Mouse (Mus musculus): Measurements from ENCODE around the gene Pmis2. TPM values are rescaled to one million over a fixed set of nuclear protein-coding genes. Genes with fewer than 3 reads are reported as not detected.
A peak's percentile ranks its signal among the peaks of the same experiment; 100 is the strongest.

Pmis2 gene
- polyA plus RNA-seq, 1 experiment from 2014 or later = not detected

DNA sequence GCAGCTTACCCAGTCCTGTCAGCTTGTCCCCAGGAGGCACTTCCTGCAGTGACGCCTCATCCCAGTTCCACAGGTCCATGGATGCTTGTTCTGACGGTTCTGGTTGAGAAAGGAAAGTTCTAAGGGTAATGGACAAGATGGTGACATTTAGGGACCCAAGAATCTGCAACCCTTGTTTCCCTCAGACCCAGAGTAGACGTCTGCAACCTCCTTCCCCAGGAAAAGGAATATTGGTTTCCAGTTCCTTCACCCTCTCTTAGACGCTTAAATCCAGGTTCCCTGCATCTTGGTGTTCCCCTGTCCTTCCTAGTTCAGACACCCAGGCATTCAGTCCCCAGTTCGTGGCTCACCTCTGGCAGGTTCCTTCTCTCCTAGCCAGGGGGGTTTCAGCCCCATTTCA, 35.7 kb downstream of the Pmis2 start, which contains the start of gene Etv2:
Gene Etv2, minus strand, starts transcription at position 101 of the 400 bp plus-strand sequence.
- WGBS = 9% methylated on average over 5 of the region's 5 CpGs
- Histone ChIP-seq H3K4me2 (replicated peaks; ENCODE audit: low read depth, low read length) (peak within 1 kb of the TSS; percentile 40), H3K27me3 (ENCODE audit: insufficient read depth, low read length) (peaks cover 56% of the 10 kb centered on the region), H3K36me3 (ENCODE audit: insufficient read depth, low read length) (peaks cover 10% of the 10 kb centered on the region; the same call in 1 of the 2 replicates), H3K4me3 (ENCODE audit: low read length) (peak within 1 kb of the TSS; percentile 29), H3K9ac (replicated peaks; ENCODE audit: low read length) (no peak within 1 kb of the TSS), H3K9me3 (ENCODE audit: low read length) (no peaks in the 10 kb centered on the region), H3K27ac (ENCODE audit: low read length) (no peak within 1 kb of the TSS), H3K4me1 (ENCODE audit: insufficient read depth, low read length) (peaks cover 15% of the 10 kb centered on the region)
- ATAC-seq (ENCODE audit: low FRiP score, low TSS enrichment) = no peak

- H3K4me2 ChIP-seq (replicated peaks; ENCODE audit: low read depth, low read length) = peak overlapping the region; percentile 40
- H3K27ac ChIP-seq (ENCODE audit: low read length) = no peak overlapping the region
- peaks cover 15% of the 10 kb centered on the region for H3K4me1 ChIP-seq (ENCODE audit: insufficient read depth, low read length)
- peak; percentile 76 for ATAC-seq (ENCODE audit: low FRiP score, low TSS enrichment)
- no peaks in the 10 kb centered on the region for H3K36me3 ChIP-seq (ENCODE audit: insufficient read depth, low read length)
- H3K4me3 ChIP-seq (ENCODE audit: low read length) = peak overlapping the region; percentile 29
- no peak overlapping the region; the same call in 1 of the 2 replicates for H3K9ac ChIP-seq (replicated peaks; ENCODE audit: low read length)
- no peaks in the 10 kb centered on the region for H3K9me3 ChIP-seq (ENCODE audit: low read length)
- under 1% methylated on average over 20 of the region's 20 CpGs for WGBS
- peaks cover 62% of the 10 kb centered on the region for H3K27me3 ChIP-seq (ENCODE audit: insufficient read depth, low read length)
These were observed 36.8 kb downstream of the Pmis2 start for GRCm38 (mm10) chr7:30634621-30635020.

DNA sequence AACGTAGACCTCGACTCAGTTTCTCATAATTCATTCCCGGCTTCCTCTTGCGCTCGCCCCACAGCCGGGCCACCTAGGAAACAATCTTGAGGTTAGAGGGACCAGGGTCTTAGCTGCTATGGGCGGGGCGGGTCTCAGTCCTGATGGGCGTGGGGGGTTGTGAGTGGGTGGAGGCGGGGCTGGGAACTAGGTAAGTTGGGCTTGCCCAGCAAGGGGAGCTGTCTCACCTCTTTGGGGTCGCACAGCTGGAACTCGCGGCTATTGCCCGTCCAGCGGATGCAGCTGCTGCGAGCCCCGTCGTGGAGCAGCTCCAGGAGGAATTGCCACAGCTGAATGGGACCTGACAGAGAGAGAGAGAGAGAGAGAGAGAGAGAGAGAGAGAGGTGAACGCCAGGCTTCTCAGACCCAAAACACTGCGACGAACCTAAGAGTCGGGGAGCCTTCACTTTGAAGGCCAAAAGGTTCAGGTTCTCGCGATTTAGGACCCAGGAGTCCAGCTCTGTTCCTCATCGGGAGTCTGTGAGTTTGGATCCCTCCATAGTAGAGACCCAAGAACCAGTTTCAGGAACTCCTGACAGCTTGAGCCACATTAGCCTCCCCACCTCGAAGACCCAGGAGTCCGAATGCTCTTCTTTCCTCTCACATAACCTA, 37.5 kb downstream of the Pmis2 start:
- no peak for ATAC-seq (ENCODE audit: low FRiP score, low TSS enrichment)
- H3K36me3 ChIP-seq (ENCODE audit: insufficient read depth, low read length) = no peaks in the 10 kb centered on the region
- no peak overlapping the region for H3K9ac ChIP-seq (replicated peaks; ENCODE audit: low read length)
- peaks cover 62% of the 10 kb centered on the region for H3K27me3 ChIP-seq (ENCODE audit: insufficient read depth, low read length)
- 0 out of 2 replicates have a peak overlapping the region, but pooled peaks have one; percentile 40 for H3K4me2 ChIP-seq (replicated peaks; ENCODE audit: low read depth, low read length)
- H3K9me3 ChIP-seq (ENCODE audit: low read length) = no peaks in the 10 kb centered on the region
- WGBS = 3% methylated on average over 27 of the region's 27 CpGs
- H3K4me1 ChIP-seq (ENCODE audit: insufficient read depth, low read length) = peaks cover 8% of the 10 kb centered on the region
- H3K27ac ChIP-seq (ENCODE audit: low read length) = no peak overlapping the region
- peak overlapping the region; percentile 29; the same call in 1 of the 2 replicates for H3K4me3 ChIP-seq (ENCODE audit: low read length)

GRCm38 (mm10) chr7:30629013-30629412, 42.4 kb downstream of the Pmis2 start:
- Histone ChIP-seq H3K27ac (ENCODE audit: low read length) (no peak overlapping the region), H3K4me2 (replicated peaks; ENCODE audit: low read depth, low read length) (no peak overlapping the region), H3K36me3 (ENCODE audit: insufficient read depth, low read length) (0 out of 2 replicates have a peak, but pooled peaks cover 3% of the 10 kb centered on the region), H3K27me3 (ENCODE audit: insufficient read depth, low read length) (peaks cover 35% of the 10 kb centered on the region), H3K9me3 (ENCODE audit: low read length) (no peaks in the 10 kb centered on the region), H3K9ac (replicated peaks; ENCODE audit: low read length) (no peak overlapping the region), H3K4me1 (ENCODE audit: insufficient read depth, low read length) (peaks cover 7% of the 10 kb centered on the region), H3K4me3 (ENCODE audit: low read length) (no peak overlapping the region)
- no peak for ATAC-seq (ENCODE audit: low FRiP score, low TSS enrichment)

DNA sequence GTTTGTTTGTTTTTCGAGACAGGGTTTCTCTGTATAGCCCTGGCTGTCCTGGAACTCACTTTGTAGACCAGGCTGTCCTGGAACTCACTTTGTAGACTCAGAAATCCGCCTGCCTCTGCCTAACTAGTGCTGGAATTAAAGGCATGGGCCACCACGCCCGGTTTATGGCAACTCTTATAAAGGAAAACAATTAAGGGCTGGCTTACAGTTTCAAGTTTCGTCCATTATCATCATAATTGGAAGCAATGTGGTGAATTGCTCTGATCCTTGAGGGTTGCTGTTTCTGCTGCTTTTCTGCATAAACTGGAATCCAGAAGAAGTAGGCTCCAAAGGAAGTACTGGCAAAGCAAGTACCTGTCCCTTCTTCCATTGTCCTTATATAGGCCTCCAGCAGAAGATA, 44.8 kb downstream of the Pmis2 start:
- peaks cover 7% of the 10 kb centered on the region for H3K4me1 ChIP-seq (ENCODE audit: insufficient read depth, low read length)
- peak overlapping the region; percentile 62; the same call in 1 of the 2 replicates for H3K4me2 ChIP-seq (replicated peaks; ENCODE audit: low read depth, low read length)
- peaks cover 14% of the 10 kb centered on the region; the same call in 1 of the 2 replicates for H3K27me3 ChIP-seq (ENCODE audit: insufficient read depth, low read length)
- ATAC-seq (ENCODE audit: low FRiP score, low TSS enrichment) = no peak
- no peak overlapping the region for H3K27ac ChIP-seq (ENCODE audit: low read length)
- 83% methylated on average over 5 of the region's 5 CpGs for WGBS
- H3K9me3 ChIP-seq (ENCODE audit: low read length) = no peaks in the 10 kb centered on the region
- H3K36me3 ChIP-seq (ENCODE audit: insufficient read depth, low read length) = peaks cover 27% of the 10 kb centered on the region
- H3K9ac ChIP-seq (replicated peaks; ENCODE audit: low read length) = no peak overlapping the region
- no peak overlapping the region for H3K4me3 ChIP-seq (ENCODE audit: low read length)

- Histone ChIP-seq H3K4me1 (ENCODE audit: insufficient read depth, low read length) (peaks cover 7% of the 10 kb centered on the region), H3K4me2 (replicated peaks; ENCODE audit: low read depth, low read length) (peak within 1 kb of the TSS; percentile 62), H3K27me3 (ENCODE audit: insufficient read depth, low read length) (peaks cover 6% of the 10 kb centered on the region; the same call in 1 of the 2 replicates), H3K9ac (replicated peaks; ENCODE audit: low read length) (peak within 1 kb of the TSS; percentile 88), H3K27ac (ENCODE audit: low read length) (peak within 1 kb of the TSS; percentile 61; the same call in 1 of the 2 replicates), H3K36me3 (ENCODE audit: insufficient read depth, low read length) (peaks cover 27% of the 10 kb centered on the region), H3K4me3 (ENCODE audit: low read length) (peak within 1 kb of the TSS; percentile 75), H3K9me3 (ENCODE audit: low read length) (no peaks in the 10 kb centered on the region)
- peak; percentile 94 for ATAC-seq (ENCODE audit: low FRiP score, low TSS enrichment)
- WGBS = 2% methylated on average over 44 of the region's 44 CpGs
These were observed 45.6 kb downstream of the Pmis2 start, which contains the start of gene Cox6b1 for GRCm38 (mm10) chr7:30625530-30626384. Gene Cox6b1, minus strand, starts transcription at chr7:30626151.

Other genes starting within 250 kb of the Pmis2 start
- gene Nfkbid, start 249.9 kb downstream of the Pmis2 start, polyA plus RNA-seq (2015; fragmentation: Nextera tagmentation; extraction: Ambion mirVana) = 1.6 and 2.0 TPM in 2 replicates
- gene Aplp1, start 226.1 kb downstream of the Pmis2 start, polyA plus RNA-seq (2015; fragmentation: Nextera tagmentation; extraction: Ambion mirVana) = 27.9 and 31.5 TPM in 2 replicates
- gene Kirrel2, start 213.9 kb downstream of the Pmis2 start, polyA plus RNA-seq (2015; fragmentation: Nextera tagmentation; extraction: Ambion mirVana) = 0.78 and 1.1 TPM in 2 replicates
- gene Nphs1, start 213.3 kb downstream of the Pmis2 start, polyA plus RNA-seq (2015; fragmentation: Nextera tagmentation; extraction: Ambion mirVana) = 5.4 and 5.5 TPM in 2 replicates
- 21.1 and 27.6 TPM in 2 replicates for gene Prodh2, start 178.0 kb downstream of the Pmis2 start, polyA plus RNA-seq (2015; fragmentation: Nextera tagmentation; extraction: Ambion mirVana)
- 12.0 and 14.9 TPM in 2 replicates for gene Arhgap33, start 136.5 kb downstream of the Pmis2 start, polyA plus RNA-seq (2015; fragmentation: Nextera tagmentation; extraction: Ambion mirVana)
- gene Hspb6, start 119.4 kb downstream of the Pmis2 start, polyA plus RNA-seq (2015; fragmentation: Nextera tagmentation; extraction: Ambion mirVana) = 18.0 and 20.6 TPM in 2 replicates
- gene Proser3, start 119.3 kb downstream of the Pmis2 start, polyA plus RNA-seq (2015; fragmentation: Nextera tagmentation; extraction: Ambion mirVana) = 12.0 and 16.6 TPM in 2 replicates
- 47.0 and 48.1 TPM in 2 replicates for gene Lin37, start 111.8 kb downstream of the Pmis2 start, polyA plus RNA-seq (2015; fragmentation: Nextera tagmentation; extraction: Ambion mirVana)
- 91.6 and 99.4 TPM in 2 replicates for gene U2af1l4, start 108.3 kb downstream of the Pmis2 start, polyA plus RNA-seq (2015; fragmentation: Nextera tagmentation; extraction: Ambion mirVana)
- gene Gm49396, start 108.3 kb downstream of the Pmis2 start, polyA plus RNA-seq (2015; fragmentation: Nextera tagmentation; extraction: Ambion mirVana) = 18.2 and 18.9 TPM in 2 replicates
- gene Psenen, start 108.0 kb downstream of the Pmis2 start, polyA plus RNA-seq (2015; fragmentation: Nextera tagmentation; extraction: Ambion mirVana) = 142 and 148 TPM in 2 replicates
- gene Igflr1, start 106.2 kb downstream of the Pmis2 start, polyA plus RNA-seq (2015; fragmentation: Nextera tagmentation; extraction: Ambion mirVana) = 6.0 and 8.7 TPM in 2 replicates
- gene Kmt2b, start 82.9 kb downstream of the Pmis2 start, polyA plus RNA-seq (2015; fragmentation: Nextera tagmentation; extraction: Ambion mirVana) = 7.8 and 9.0 TPM in 2 replicates
- gene Zbtb32, start 72.7 kb downstream of the Pmis2 start, polyA plus RNA-seq (2015; fragmentation: Nextera tagmentation; extraction: Ambion mirVana) = 0.77 and 1.3 TPM in 2 replicates
- 7.9 and 13.0 TPM in 2 replicates for gene Upk1a, start 58.8 kb downstream of the Pmis2 start, polyA plus RNA-seq (2015; fragmentation: Nextera tagmentation; extraction: Ambion mirVana)
- gene Cox6b1, start 45.5 kb downstream of the Pmis2 start, polyA plus RNA-seq (2015; fragmentation: Nextera tagmentation; extraction: Ambion mirVana) = 1,049 TPM in 2 replicates
- gene Etv2, start 35.8 kb downstream of the Pmis2 start, polyA plus RNA-seq (2015; fragmentation: Nextera tagmentation; extraction: Ambion mirVana) = not detected in 2 replicates
- gene Rbm42, start 21.3 kb downstream of the Pmis2 start, polyA plus RNA-seq (2015; fragmentation: Nextera tagmentation; extraction: Ambion mirVana) = 111 and 119 TPM in 2 replicates
- gene Haus5, start 6.6 kb downstream of the Pmis2 start, polyA plus RNA-seq (2015; fragmentation: Nextera tagmentation; extraction: Ambion mirVana) = 59.4 and 67.0 TPM in 2 replicates
- 0.40 and 0.51 TPM in 2 replicates for gene 2200002J24Rik, start 27.3 kb upstream of the Pmis2 start, polyA plus RNA-seq (2015; fragmentation: Nextera tagmentation; extraction: Ambion mirVana)
- 2.1 and 3.2 TPM in 2 replicates for gene Atp4a, start 40.6 kb upstream of the Pmis2 start, polyA plus RNA-seq (2015; fragmentation: Nextera tagmentation; extraction: Ambion mirVana)
- gene Tmem147, start 57.9 kb upstream of the Pmis2 start, polyA plus RNA-seq (2015; fragmentation: Nextera tagmentation; extraction: Ambion mirVana) = 209 and 225 TPM in 2 replicates
- gene Gapdhs, start 72.1 kb upstream of the Pmis2 start, polyA plus RNA-seq (2015; fragmentation: Nextera tagmentation; extraction: Ambion mirVana) = 0.21 and 0.45 TPM in 2 replicates
- 1.7 and 2.3 TPM in 2 replicates for gene Sbsn, start 79.9 kb upstream of the Pmis2 start, polyA plus RNA-seq (2015; fragmentation: Nextera tagmentation; extraction: Ambion mirVana)
- 0.89 and 1.2 TPM in 2 replicates for gene Dmkn, start 92.2 kb upstream of the Pmis2 start, polyA plus RNA-seq (2015; fragmentation: Nextera tagmentation; extraction: Ambion mirVana)
- gene Krtdap, start 116.3 kb upstream of the Pmis2 start, polyA plus RNA-seq (2015; fragmentation: Nextera tagmentation; extraction: Ambion mirVana) = 1.0 and 1.5 TPM in 2 replicates
- 0.28 and 0.30 TPM in 2 replicates for gene Ffar2, start 152.2 kb upstream of the Pmis2 start, polyA plus RNA-seq (2015; fragmentation: Nextera tagmentation; extraction: Ambion mirVana)
- gene Ffar3, start 184.6 kb upstream of the Pmis2 start, polyA plus RNA-seq (2015; fragmentation: Nextera tagmentation; extraction: Ambion mirVana) = 0.12 and 0.24 TPM in 2 replicates
- not detected in 2 replicates for gene Ffar1, start 190.0 kb upstream of the Pmis2 start, polyA plus RNA-seq (2015; fragmentation: Nextera tagmentation; extraction: Ambion mirVana)
- 0.19 and 0.29 TPM in 2 replicates for gene Cd22, start 208.7 kb upstream of the Pmis2 start, polyA plus RNA-seq (2015; fragmentation: Nextera tagmentation; extraction: Ambion mirVana)
- gene Mag, start 243.3 kb upstream of the Pmis2 start, polyA plus RNA-seq (2015; fragmentation: Nextera tagmentation; extraction: Ambion mirVana) = 0.59 and 0.74 TPM in 2 replicates

All from kidney, embryonic 16.5 days (tissue).